Mouse (Mus musculus) G1E (cell line): ENCODE results near the gene Aff3. TPM values are rescaled to one million over a fixed set of nuclear protein-coding genes. Genes with fewer than 3 reads are reported as not detected.

Experiments used
- ATAC-seq: 2 replicates; pipeline ENCODE4 v1.8.0; 2016; ENCODE audit warnings: mild to moderate bottlenecking; ENCODE audit not compliant: insufficient number of reproducible peaks, poor library complexity, low FRiP score, severe bottlenecking; ENCODE audit errors: extremely low read depth
- DNase-seq: peaks from one replicate; pipeline ENCODE4 v3.0.0; 2012; ENCODE audit warnings: low spot score
- H3K27me3 ChIP-seq: 2 replicates; pipeline ENCODE4 v1.6.1; 2012; ENCODE audit warnings: mild to moderate bottlenecking, low read length, inconsistent platforms; ENCODE audit not compliant: insufficient read depth
- H3K36me3 ChIP-seq: replicated peaks from 2 replicates; pipeline ENCODE3; 2012; ENCODE audit warnings: mild to moderate bottlenecking, inconsistent platforms
- H3K4me1 ChIP-seq: 2 replicates; pipeline ENCODE4 v1.6.1; 2012; ENCODE audit warnings: low read depth, low read length, inconsistent platforms, mixed read lengths; ENCODE audit not compliant: insufficient read depth
- H3K4me3 ChIP-seq: 2 replicates; pipeline ENCODE4 v1.5.1; 2012; ENCODE audit warnings: low read depth, mild to moderate bottlenecking, inconsistent platforms, low read length, moderate library complexity, mixed read lengths
- H3K9me3 ChIP-seq: replicated peaks from 2 replicates; pipeline ENCODE4 v1.6.1; 2012; ENCODE audit warnings: inconsistent platforms
- CTCF ChIP-seq: IDR thresholded peaks from 2 replicates; pipeline ENCODE4 v1.5.1; 2012; ENCODE audit warnings: low read depth, low read length, inconsistent platforms, mixed read lengths
- GATA1 ChIP-seq: IDR thresholded peaks from 2 replicates; pipeline ENCODE4 v1.6.1; 2012; ENCODE audit warnings: borderline replicate concordance, low read length, inconsistent platforms, mixed read lengths
- GATA2 ChIP-seq: IDR thresholded peaks from 2 replicates; pipeline ENCODE4 v1.6.1; 2012; ENCODE audit warnings: low read depth, low read length, inconsistent platforms, borderline replicate concordance
- POLR2AphosphoS5 ChIP-seq: IDR thresholded peaks from 2 replicates; pipeline ENCODE4 v1.6.1; 2012; ENCODE audit warnings: low read depth, low read length, inconsistent platforms; ENCODE audit not compliant: insufficient replicate concordance
- TAL1 ChIP-seq: conservative IDR thresholded peaks from 2 replicates; pipeline ENCODE4 v1.6.1; 2012; ENCODE audit warnings: low read depth, low read length, inconsistent platforms, mixed read lengths
- polyA plus RNA-seq: library from polyadenylated mRNA; stranded (reverse); fragments of >175 nt; gene quantifications from 2 replicates; pipeline ENCODE4 v1.2.3, GENCODE M21; 2012
- total RNA-seq, 2 experiments: library from RNA; stranded (forward) in 1 of 2; stranded (reverse) in 1 of 2; fragments of 200-1000 nt in 1 of 2; fragments of >200 nt in 1 of 2; fragmentation: Nextera tagmentation in 1 of 2; gene quantifications; 2 replicates each; pipeline ENCODE4 v1.2.3; 2014 to 2017

The Aff3 gene
- total and polyA plus RNA-seq, 3 experiments: 2.3 to 6.9 (median 6.3) TPM

GRCm38 (mm10) chr1:38248027-38248426 lies 416.7 kb downstream of the Aff3 start:
- no peaks in the 10 kb centered on the region for H3K9me3 ChIP-seq
- no peak for DNase-seq
- H3K27me3 ChIP-seq: no peaks in the 10 kb centered on the region
- TF ChIP-seq POLR2AphosphoS5: no peak
- TF ChIP-seq GATA1: no peak
- no peak for TF ChIP-seq GATA2
- TF ChIP-seq TAL1: no peak
- TF ChIP-seq CTCF: no peak
- H3K4me1 ChIP-seq: 0 out of 2 replicates have a peak, but pooled peaks cover 2% of the 10 kb centered on the region
- H3K36me3 ChIP-seq: no peaks in the 10 kb centered on the region
- no peak for ATAC-seq
- no peak overlapping the region for H3K4me3 ChIP-seq

- ATAC-seq: no peak
- no peaks in the 10 kb centered on the region for H3K36me3 ChIP-seq
- peaks cover 3% of the 10 kb centered on the region; the same call in 1 of the 2 replicates for H3K27me3 ChIP-seq
- H3K9me3 ChIP-seq: no peaks in the 10 kb centered on the region
- no peak for DNase-seq
- TF ChIP-seq POLR2AphosphoS5 (no peak), GATA1 (no peak), CTCF (no peak), GATA2 (no peak), TAL1 (no peak)
- no peak overlapping the region for H3K4me3 ChIP-seq
- H3K4me1 ChIP-seq: no peaks in the 10 kb centered on the region
Measured at GRCm38 (mm10) chr1:38242559-38242958, 422.2 kb downstream of the Aff3 start.

GRCm38 (mm10) chr1:38241801-38242200 lies 423.0 kb downstream of the Aff3 start:
- ATAC-seq: no peak
- Histone ChIP-seq H3K27me3 (peaks cover 3% of the 10 kb centered on the region; the same call in 1 of the 2 replicates), H3K9me3 (no peaks in the 10 kb centered on the region), H3K4me3 (no peak overlapping the region), H3K36me3 (no peaks in the 10 kb centered on the region), H3K4me1 (no peaks in the 10 kb centered on the region)
- TF ChIP-seq TAL1 (no peak), GATA1 (no peak), CTCF (no peak), POLR2AphosphoS5 (no peak), GATA2 (no peak)
- DNase-seq: no peak

- TF ChIP-seq CTCF (no peak), GATA2 (no peak), TAL1 (no peak), POLR2AphosphoS5 (no peak), GATA1 (no peak)
- H3K27me3 ChIP-seq: peaks cover 3% of the 10 kb centered on the region; the same call in 1 of the 2 replicates
- no peak for DNase-seq
- H3K4me3 ChIP-seq: no peak overlapping the region
- no peaks in the 10 kb centered on the region for H3K36me3 ChIP-seq
- no peak for ATAC-seq
- no peaks in the 10 kb centered on the region for H3K9me3 ChIP-seq
- H3K4me1 ChIP-seq: no peaks in the 10 kb centered on the region
Measured at GRCm38 (mm10) chr1:38241221-38241666, 423.5 kb downstream of the Aff3 start.

- ATAC-seq: no peak
- no peak for TF ChIP-seq TAL1
- no peak for TF ChIP-seq GATA1
- TF ChIP-seq POLR2AphosphoS5: no peak
- no peak for TF ChIP-seq CTCF
- TF ChIP-seq GATA2: no peak
- Histone ChIP-seq H3K36me3 (no peaks in the 10 kb centered on the region), H3K27me3 (peaks cover 3% of the 10 kb centered on the region; the same call in 1 of the 2 replicates), H3K4me3 (no peak overlapping the region), H3K9me3 (no peaks in the 10 kb centered on the region), H3K4me1 (no peaks in the 10 kb centered on the region)
- no peak for DNase-seq
Measured at GRCm38 (mm10) chr1:38240438-38241220, 424.1 kb downstream of the Aff3 start.

GRCm38 (mm10) chr1:38239516-38239915 lies 425.2 kb downstream of the Aff3 start:
- Histone ChIP-seq H3K4me1 (no peaks in the 10 kb centered on the region), H3K27me3 (peaks cover 3% of the 10 kb centered on the region; the same call in 1 of the 2 replicates), H3K9me3 (no peaks in the 10 kb centered on the region), H3K36me3 (no peaks in the 10 kb centered on the region), H3K4me3 (no peak overlapping the region)
- TF ChIP-seq CTCF (no peak), GATA2 (no peak), GATA1 (no peak), TAL1 (no peak), POLR2AphosphoS5 (no peak)
- DNase-seq (no peak), ATAC-seq (no peak)
